Mouse (Mus musculus): Measurements from ENCODE around the gene Slc16a10.
A peak's percentile ranks its signal among the peaks of the same experiment; 100 is the strongest.

Slc16a10 gene

GRCm38 (mm10) chr10:40141864-40142523, at the start of gene Slc16a10:
TSS of gene Slc16a10 (minus strand) at chr10:40142258.
- DNase-seq = peak; percentile 98

DNA sequence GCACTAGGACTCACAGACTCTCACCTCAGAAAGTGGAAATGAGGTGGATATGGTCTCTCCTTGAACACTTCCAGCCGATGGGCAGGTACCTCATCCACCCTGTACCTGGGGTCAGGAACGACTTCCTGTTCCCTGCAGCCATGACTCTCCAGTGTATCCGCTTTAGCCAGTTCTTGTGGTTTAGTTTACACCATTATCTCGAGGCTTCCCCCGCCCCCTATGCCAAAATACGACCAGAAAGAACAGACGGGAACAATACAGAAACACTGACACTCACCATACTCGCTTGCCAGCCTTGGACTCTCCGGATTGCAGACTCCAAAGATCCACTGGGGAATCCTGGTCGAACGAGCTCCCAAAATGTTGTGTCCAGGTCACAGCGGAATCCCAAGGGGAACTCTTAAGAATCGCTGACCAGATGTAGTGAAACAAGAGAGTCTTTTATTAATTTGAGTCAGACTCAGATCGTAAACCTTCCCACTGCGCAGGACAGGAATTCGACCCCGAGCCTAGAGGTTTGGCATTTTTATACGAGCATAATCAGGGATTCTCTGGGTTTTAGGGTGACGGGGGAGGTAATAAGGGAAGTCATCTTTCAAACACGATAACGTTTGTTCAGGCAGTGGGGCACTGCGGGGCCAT, 49.4 kb upstream of the Slc16a10 start:
- no peak for DNase-seq

DNA sequence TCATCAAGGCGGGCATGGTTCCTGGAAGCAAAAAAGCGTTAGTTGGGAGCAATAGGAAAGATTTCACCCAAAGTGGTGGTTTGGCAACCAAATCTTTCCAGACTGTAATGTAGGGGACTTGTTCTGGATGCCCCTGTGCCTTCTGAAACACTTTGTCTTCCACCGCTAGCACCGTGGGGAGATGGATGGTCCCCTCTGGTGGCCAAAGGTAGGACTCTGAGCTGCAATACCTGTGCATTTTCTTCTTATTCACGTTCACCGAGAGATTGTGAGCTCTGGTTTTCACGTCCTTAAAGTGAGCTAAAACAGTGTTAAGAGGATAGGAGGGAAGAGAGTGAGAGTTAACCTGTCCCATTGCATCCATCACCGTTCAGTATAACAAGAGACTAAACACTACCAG, 48.8 kb upstream of the Slc16a10 start:
- DNase-seq = peak; percentile 56

DNA sequence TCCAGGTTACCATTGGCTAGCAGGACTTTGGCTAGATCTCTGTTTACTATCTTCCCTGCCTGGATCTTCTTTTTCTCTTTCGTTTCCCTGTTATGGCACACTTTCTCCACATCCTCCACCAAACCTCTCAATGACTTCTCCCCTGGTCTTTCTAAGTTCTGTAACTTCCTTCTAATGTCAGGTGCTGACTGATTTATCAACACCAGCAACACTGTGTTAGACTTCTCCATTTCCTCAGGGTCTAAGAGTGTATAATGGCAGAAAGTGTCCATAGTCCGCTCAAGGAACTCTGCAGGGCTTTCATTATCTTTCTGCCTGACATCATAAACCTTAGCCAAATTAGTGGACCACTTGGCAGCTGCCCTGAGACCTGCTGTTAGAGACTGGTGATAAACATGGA, 47.6 kb upstream of the Slc16a10 start:
- DNase-seq = no peak

DNA sequence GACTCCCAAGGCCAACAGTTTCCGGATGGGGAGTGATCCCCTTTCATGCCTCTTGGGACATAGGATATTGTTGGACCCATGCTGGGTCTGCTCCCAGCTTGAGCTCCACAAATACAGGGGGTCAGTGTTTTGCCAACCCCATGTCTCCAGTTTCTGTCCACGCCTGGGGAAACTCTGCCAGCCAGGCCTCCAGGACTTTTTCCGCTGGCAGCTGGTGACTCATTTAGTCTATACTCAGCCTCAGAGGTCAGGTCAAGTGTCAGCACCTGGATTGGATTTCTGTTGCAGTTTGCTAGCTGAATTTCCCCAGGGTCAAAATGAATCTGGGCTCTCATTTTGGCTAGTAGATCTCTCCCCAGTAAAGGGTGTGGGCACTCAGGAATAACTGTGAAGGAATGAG, 46.8 kb upstream of the Slc16a10 start:
- no peak for DNase-seq

GRCm38 (mm10) chr10:40185956-40186355, 43.9 kb upstream of the Slc16a10 start:
- no peak for DNase-seq

- no peak for DNase-seq
Observed at GRCm38 (mm10) chr10:40180011-40180410, 38.0 kb upstream of the Slc16a10 start.

DNA sequence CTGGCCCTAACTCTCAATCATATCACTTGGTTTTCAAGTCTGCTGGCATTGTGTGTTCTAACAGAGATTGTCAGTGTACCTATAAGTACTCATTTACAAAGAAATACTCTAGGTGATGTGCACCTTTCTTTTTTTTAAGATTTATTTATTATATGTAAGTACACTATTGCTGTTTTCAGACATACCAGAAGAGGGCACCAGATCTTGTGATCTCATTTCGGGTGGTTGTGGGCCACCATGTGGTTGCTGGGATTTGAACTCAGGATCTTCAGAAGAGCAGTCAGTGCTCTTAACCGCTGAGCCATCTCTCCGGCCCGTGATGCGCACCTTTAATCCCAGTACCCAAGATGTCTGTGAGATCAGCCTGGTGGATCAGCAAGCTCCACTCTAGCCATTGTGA, 37.1 kb upstream of the Slc16a10 start:
- peak; percentile 30 for DNase-seq

- DNase-seq = no peak
Observed at GRCm38 (mm10) chr10:40177323-40177962, 35.4 kb upstream of the Slc16a10 start.

DNA sequence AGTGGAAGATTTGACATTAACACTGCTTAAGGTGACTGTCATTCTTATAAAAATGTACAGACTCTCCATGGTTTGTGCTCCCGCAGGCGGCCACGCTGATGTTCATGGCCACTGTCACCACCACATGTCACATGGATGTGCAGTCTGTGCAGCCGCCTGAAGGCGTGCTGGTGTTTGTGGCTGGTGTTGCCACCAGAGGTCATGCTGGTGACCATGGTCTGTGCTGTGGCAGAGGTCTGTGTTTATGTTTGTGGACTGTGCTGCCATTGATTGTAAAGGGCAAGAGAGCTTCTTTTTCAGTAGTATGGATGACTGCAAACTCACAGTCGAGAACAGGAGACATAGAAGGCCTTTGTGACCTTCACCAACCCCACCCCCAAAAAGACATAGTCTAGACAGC, 30.1 kb upstream of the Slc16a10 start:
- DNase-seq = no peak

- DNase-seq = no peak
Observed at GRCm38 (mm10) chr10:40171211-40171610, 29.2 kb upstream of the Slc16a10 start.

GRCm38 (mm10) chr10:40170141-40170558, 28.1 kb upstream of the Slc16a10 start:
- DNase-seq = no peak

DNA sequence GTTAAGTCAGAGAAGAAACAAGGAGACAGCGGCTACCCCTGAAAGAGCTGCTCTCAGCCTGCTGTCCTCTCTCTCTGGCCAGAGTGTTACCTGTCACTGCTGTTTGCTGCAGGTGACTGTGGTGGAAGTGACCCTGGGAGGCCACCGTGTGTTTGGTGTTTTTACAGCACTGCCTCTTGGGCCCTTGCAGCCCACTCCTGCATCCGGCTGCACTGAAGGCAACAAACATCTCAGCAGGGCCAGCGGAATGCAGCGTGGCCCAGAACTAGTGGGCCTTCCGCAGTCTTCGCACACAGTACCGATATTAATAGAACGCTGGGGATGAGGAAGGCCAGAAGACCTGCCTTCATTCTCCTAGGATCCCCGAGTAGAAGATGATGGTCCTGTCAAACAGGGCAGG, 27.5 kb upstream of the Slc16a10 start:
- no peak for DNase-seq

GRCm38 (mm10) chr10:40169088-40169487, 27.0 kb upstream of the Slc16a10 start:
- DNase-seq = no peak

DNA sequence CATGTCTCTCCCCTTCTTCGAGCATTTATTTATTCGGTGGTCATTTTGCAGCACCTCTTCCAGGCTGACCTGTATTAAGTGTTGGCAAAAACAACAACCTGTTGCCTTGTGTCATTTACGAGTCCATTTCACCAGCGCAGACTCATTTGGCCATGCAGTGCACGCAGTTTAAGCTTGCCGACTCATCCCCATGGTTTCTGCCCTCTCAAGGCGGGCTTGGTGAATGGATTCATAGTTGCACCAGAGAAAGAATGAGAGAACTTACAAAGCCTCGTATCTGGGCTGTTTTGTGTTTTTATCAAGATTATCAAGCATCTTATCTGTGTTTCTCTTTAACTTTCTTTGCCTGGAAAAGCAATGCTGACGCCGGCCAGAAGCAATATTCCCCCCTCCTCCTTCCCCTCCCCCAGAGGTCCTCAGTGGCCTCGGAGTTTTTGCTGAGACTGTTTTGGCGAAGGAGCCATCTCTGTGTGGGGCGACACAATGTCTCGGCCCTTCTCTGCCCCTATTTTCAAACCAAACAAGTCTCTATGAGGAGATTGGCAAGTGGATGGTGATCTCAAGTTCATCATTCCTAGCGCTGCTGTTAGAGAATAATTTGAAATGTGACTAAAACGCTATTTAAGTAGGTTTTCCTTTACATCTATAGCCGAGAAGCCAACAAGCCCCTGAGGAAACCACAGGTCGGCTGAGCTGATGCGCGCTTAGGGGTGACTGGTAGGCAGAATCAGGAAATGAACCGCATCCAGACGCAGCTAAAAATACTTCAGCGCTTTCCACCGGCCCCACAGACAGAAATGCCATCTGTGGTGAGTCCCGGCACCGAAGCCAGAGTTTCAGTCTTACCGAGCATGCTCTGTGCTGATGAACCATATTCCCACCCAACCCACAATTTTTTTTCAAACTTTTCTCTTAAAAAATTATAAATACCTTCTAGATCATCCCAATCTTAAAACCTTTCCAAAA, 22.6 kb upstream of the Slc16a10 start:
- DNase-seq = peak; percentile 81

DNA sequence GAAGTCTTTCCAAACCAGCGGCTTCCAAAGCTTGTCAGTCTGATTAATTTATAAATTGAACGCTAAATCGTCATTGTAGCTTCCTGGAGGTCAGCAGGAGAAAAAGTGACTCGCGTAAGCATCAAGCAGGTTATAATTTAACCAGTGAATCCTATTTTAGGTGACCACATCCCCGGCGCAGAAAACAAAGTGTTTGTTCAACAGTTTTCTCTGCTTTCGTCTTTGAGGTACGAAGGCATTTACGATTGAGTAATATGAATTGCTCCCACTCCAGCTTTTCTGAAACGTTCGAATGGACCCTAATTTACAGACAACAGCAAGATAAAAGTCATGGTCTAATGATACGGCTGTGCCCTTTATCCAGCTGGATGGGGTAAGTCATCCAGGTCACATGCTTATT, 21.9 kb upstream of the Slc16a10 start:
- DNase-seq = peak; percentile 14

DNA sequence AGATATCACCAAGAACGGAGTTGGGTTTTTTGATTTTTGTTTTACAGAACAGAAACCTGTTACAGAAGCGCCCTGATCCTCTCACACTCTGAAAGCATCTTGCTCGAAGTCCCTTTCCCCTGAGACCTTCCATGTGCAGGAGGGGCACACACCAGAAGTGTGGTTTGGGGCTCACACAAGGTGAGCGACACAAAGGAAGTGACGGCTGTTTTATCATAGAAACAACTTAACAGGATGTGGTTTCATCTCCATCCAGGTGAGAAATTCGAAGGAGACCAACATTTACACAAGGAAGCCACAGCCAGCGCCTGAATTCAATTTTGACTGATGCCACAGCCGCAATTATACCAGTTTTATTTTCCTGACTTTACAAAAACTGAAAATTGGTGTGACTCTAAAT, 21.3 kb upstream of the Slc16a10 start:
- DNase-seq = peak; percentile 73

DNA sequence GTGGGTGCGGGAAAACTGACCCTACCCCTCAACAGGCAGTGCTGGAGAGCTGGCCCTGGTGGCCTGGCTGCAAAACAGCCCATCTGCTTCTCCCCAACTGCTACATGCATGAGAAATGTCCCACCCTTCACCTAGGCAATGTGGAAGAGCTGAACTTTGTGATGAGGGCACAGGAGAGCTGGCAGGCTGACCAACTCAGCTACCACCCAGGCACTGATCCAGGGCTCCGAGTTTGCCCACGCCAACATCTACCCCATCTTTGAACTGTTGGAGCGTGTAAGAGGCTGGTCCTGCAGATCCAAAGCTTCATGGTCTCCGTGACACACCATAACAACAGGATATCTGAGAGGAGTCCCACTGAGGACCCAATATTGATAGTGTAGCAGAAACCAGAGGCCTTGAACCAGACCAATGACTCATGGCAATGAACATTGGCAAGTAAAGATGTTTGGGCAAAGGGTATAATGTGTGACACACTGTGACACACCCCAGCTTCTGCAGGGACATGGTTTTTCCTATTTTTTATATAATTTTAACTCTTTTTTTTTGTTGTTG, 19.7 kb upstream of the Slc16a10 start:
- no peak for DNase-seq

DNA sequence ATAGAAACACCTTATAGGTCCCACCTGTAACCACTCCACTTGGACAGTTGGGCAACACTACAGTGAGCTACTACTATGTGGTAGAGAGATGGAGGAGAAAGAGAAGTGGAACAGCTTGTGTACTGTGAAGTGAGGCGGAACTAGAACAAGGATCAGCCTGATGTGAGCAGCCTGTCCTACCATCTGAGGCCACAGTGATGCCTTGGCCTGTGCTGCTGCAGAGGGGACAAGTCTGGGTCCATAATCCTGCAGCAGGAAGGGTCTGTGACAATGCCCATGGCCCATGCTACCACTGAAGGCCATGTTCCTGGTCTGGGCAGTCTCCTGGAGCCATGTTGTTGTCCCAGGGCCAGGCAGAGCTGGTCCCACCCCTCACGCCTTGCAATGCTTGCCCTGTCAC, 19.2 kb upstream of the Slc16a10 start:
- no peak for DNase-seq

- DNase-seq = no peak
Observed at GRCm38 (mm10) chr10:40152550-40152857, 10.4 kb upstream of the Slc16a10 start.

DNA sequence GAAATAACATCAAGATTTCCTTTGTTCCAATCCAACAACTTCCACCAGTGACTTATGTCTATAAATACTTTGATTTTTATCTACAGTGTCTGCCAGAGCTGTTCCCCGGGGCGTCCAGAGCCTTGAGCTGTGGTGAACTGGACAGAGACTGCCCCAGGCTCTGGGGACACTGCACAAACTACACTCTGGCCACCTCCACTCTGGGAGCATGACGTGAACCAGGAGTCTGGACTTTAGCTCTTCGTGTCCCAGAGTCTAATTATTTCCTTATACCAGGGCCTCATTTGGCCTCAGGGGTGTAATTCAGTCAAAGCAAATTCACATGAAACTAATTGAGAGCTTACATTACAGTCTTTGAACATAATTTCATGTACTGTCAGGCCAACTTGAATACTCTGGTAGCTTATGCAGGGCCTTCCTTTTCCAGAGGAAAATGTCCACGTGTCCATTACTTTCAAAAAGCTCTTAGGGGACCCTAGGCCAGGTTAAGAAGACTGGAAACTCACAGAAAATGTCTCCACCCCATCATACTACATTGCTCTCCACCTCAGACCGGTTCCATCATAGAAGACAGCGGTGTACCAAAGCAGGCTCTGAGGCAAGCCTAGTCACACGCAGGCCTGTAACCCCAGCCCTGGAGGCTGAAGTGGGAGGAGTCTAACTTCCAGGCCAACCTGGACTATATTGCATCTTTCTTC, 9.9 kb upstream of the Slc16a10 start:
- DNase-seq = peak; percentile 11

DNA sequence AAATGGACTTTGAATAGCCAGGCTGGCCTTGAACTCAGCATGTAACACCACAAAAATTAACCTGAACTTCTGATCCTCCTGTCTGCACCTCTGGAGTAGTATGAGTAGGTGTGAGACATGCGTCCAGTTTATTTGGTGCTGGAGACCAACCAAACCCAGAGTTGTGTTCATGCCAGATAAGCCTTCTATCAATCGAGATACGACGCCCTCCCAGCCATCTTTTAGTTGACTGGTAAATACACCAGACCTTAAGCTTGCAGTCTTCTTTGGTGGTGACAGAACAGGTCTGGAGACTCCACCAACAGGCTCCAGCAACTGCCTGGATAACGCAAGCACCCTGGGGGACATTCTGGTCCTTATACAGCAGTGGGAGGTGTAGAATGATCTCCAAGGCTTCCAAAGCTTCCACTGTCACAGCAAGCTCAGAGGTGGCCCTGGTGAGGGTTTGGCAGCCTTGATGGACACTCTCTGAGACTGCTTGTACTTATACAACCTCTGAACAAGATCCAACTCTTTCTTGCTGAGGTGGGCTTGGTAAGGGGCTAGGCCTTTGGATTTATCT, 7.6 kb upstream of the Slc16a10 start:
- peak; percentile 2 for DNase-seq
